Mouse (Mus musculus) kidney, adult 2 months (tissue): ENCODE measurements at regions not wholly inside any gene's neighbourhood (a gene's known extent, or its start where the extent isn't known, plus 50 kb on each side); places are given as distances from the start of the nearest gene placed in this dataset.
"Not testable (repeated sequence)": the region's sequence is repeated elsewhere in the genome, so short reads cannot be mapped to it uniquely, and the experiment has no call there.

Experiments used
- CTCF ChIP-seq: fragments of 200-500 bp; conservative IDR thresholded peaks from 2 replicates; pipeline ENCODE4 v1.5.1; 2011; ENCODE audit warnings: low read depth, mild to moderate bottlenecking, control low read depth, low read length, moderate library complexity, mixed read lengths; ENCODE audit not compliant: insufficient read depth, insufficient read length
- POLR2A ChIP-seq: fragments of 200-500 bp; IDR thresholded peaks from one replicate; pipeline ENCODE4 v1.6.1; 2011; ENCODE audit warnings: low read depth, low read length, control low read depth

GRCm38 (mm10) chr16:3127317-3127716 is 463.5 kb upstream of the Olfr161 start:
- not testable (repeated sequence) for TF ChIP-seq CTCF, POLR2A
